Mouse (Mus musculus): ENCODE results near the gene Pex19.

Gene Pex19

DNA sequence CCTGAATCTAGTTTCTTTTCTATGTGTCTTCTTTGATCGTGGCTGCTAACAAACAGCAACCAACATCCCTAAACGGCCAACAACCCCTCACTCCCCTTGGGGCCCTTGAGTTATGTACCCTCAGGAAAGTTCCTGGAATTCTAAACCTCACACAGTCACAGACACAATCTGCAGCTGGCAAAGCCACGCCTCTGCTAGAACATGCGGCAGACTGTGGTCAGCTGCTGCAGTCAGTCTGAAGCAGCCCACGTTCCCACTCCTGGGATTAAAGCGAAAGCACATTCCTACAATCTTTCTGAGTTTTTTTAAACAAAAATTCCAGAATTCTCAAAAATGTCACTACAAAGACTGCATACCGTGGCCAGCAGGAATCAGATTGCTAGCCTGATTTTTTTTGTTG is 7.0 kb downstream of the Pex19 start:
- no peak for DNase-seq (ENCODE audit: low spot score in 2 of 2)

DNA sequence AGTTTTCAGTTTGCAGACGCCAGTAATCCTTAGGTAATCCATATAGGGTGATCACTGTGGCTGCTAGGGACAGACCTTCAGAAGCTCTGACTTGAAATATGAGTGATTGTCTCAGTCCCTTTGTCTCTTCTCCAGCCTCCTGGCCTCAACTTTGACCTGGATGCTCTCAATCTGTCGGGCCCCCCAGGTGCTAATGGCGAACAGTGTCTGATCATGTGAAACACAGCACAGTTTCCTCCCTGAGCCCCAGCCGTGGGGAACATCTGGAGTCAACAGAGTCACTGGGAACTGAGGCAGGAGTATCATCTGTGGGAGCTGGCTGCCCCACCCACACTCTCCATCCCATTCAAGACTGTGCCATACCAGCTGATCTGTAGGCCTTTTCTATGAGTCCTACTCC is 7.5 kb downstream of the Pex19 start:
- DNase-seq (ENCODE audit: low spot score in 2 of 2) = no peak

DNA sequence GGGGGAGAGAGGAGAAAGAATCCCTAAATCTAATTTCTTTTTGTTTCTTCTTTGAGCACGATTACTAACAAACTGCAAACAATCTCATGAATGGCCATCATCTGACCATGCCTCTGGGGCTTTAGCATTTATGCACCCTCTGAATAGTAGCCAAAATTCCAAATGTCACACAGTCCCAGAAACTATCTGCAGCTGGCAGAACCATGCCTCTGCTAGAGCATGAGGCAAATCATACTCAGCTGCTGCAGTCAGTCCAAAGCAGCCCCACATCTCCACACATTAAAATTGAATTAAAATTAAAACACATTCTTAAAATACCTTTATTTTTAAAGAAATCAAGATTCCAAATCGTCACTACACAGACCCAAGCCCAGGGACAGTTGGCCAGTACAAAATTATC is 13.6 kb downstream of the Pex19 start:
- DNase-seq (ENCODE audit: low spot score in 2 of 2) = no peak

DNA sequence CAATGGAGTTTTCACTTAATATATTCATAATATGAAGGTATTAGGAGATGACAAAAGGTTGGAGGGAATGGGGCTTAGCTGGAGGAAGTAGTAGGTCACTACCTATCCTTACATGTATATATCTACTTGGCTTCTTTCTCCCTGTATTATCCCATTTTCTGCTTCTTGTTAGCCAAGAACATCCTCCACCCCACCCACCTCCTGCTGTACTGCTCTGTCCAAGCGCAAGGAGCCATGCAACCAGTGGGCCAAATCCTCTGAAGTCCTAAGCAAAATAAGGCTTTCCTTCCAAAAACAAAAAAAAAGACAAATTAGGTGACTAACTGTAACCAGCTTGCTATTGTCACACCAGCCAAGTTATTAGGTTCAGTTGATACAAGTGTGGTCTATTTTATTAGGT is 14.3 kb downstream of the Pex19 start:
- no peak for DNase-seq (ENCODE audit: low spot score in 2 of 2)

DNA sequence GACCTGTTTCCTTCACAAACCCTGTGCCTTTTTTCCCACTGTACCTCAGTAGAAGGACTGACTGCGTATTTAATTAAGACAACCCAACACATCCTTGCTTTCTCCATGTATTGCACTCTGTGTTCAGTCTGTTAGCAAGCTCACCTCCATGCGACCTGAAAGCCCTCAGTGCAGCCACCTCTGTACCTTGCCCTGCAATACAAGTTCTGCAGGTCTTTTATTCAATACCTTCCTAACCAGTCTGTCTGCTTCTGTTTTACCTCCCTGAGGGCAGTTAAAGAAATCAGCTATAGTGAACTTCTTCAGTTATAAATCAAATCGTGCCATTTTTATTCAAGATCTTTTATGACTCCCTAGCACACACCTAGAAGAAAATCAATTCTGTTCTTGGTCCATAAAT is 15.0 kb downstream of the Pex19 start:
- no peak for DNase-seq (ENCODE audit: low spot score in 2 of 2)

DNA sequence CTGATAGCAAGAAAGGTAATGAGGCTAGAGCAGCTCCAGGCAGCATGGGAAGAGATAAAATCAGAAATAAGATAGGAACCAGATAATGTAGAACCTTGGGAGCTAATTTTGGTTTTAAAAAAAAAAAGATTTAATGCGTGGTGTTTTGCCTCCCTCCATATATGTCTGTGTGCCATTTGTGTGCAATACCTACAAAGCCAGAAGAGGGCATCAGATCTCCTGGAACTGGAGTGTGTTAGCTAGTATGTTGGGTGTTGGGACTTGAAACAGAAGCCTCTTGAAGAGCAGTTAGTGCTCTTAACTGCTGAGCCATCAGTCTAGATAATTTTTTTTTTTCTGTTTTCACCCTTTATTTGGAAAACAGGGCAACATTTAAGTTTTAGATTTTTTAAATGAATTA is 17.0 kb downstream of the Pex19 start:
- peak in 1 of 2 experiments; percentile 78 for DNase-seq (ENCODE audit: low spot score in 2 of 2)

DNA sequence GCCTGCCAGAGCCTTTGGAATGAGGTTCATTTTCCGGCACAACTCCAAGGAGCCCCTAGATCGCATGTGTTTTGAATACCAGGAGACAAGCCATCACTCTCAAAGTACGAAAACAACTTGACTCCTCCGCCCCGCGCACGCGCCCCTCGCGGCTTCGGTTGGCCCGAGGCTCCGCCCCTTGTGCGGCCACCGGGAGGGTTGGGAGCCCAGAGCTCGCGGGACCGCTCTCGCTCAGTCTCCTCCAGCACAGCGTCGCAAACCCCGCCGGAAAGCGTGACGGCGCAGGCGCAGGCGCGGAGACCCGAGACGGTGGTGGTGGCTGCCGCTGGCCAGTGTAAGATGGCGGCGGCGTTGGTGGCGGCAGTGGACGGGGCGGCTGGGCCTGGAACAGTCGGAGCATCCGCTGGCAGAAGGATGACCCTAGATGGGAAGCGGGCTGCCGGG is 21.3 kb downstream of the Pex19 start, which contains the start of gene Dcaf8:
TSS of gene Dcaf8 (plus strand) at position 250 of the 444 bp plus-strand sequence.
- DNase-seq (ENCODE audit: low spot score in 2 of 2) = peak; percentile 89 to 96

DNA sequence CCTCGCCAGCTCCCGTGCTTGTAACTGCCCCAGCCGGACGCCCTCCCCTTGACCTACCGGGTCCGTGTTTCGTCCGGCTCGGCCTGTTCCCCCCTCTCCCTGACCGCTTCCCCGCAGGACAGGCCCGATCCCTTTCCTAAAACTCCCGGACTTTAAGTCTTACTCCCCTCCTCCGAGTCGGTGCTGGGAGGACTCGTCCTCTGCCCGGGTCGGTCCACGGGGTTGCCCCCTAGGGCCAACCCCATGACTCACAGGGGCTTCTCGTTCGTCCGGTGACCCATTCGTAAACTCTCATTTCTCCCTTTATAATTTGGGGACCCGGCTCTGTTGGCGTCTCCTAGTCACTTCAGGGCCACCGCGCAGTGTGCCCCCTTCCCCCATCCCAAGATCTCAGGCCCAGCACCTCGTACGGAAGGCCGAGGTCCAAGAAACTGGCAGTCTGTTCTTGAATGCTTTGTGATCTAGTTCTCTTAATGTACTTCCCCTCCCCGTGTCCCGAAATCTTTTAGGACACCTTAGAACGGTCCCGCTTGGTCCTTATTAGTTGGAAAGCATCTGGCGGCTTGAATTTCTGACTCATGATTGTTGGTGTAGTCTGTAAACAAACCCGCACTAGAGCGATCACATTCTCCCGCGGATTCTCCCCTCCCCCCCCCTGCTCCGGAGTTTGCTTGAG is 21.9 kb downstream of the Pex19 start:
- peak in 1 of 2 experiments; percentile 32 for DNase-seq (ENCODE audit: low spot score in 2 of 2)

DNA sequence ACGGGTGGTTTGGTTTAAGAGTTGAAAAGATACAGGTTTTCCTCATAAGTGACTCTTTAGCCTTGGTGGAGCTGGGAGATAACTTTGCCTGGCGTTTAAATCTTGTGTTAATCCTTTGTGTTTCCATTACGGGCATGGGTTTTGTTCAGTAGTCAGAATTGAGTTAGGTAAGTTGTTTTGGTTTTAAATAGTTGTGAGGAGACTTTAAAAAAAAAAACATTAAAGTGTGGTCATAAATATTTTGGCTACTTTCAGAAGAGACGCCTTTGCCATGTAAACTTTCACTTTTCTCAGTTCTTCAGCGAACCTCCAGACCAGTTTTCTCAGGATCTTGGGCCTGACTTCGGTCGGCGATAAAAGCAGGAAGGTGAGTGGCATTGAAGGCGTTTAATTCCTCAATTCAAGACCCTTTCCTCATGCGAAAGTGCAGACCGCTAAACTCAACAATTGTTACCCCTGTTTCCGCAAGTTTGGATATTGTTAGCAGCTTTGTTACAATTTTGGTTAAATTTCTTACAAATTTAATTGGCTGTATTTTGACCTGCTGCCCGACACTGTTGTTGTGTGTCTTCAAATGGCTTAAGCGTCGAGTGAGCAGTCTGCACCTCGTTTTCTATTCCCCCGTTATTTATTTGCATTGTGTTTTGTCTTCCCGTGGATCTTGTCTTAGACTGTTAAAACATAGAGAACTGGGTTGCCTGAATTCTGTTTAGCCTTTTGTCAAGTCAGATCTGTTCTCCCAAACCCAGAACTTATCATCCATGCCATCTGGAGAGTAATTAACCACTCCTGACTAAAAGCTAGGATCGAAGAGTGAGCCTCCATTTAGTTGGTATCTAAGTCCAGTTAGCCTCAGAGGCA is 22.6 kb downstream of the Pex19 start:
- no peak for DNase-seq (ENCODE audit: low spot score in 2 of 2)

DNA sequence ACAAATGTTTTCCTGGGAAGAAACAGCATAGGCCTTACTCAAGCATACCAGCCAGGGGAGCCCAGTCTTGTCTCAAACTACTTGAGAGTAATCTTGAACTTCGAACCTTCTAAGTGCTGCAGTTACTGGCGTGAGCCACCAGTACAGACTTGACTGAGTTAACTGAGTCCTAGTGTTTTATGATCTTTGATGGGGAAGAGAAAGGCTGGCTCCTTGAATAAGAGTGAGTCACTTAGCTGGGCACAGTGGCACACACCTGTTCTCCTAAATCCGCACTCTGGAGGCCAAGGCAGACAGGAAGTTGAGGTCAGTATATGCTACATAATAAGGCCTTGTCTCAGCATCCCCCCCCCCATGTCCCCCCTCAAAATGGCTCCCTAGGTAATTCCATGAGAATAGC is 28.0 kb downstream of the Pex19 start:
- no peak for DNase-seq (ENCODE audit: low spot score in 2 of 2)

DNA sequence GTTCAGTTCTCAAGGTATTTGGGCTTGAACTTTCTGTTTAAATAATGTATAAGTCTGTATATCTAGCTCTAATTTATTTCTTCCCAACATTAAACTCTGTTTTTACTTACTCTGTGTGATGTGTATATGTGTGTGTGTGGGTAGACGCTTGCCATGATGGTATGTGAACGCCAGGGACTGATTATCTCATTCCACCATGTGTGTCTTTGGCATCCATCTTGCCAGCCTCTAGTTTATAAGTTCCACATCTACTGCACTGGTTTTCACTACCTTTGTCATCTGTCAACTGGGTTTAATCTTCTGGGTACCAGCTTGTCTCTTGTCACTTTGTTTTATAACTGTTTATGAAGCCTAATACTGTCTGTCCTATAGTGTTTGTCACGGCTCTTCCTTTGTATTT is 29.0 kb downstream of the Pex19 start:
- no peak for DNase-seq (ENCODE audit: low spot score in 2 of 2)

DNA sequence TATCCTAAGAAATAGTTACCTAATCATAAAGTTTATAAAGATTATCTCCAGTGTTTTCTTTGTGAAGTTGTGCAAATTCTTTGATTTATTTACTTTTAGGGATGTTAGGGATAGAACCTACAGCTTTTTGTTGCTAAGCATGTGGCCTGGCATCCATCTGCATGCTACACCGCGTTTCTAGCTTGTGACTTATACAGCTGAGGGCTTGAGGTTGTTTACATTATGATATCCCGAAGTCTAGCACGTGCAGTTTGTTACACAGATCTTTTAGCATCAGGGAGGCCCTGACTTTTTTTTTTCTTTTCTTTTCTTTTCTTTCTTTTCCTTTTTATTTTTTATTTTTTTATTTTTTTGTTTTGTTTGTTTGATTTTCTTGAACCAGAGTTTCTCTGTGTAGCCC is 33.4 kb downstream of the Pex19 start:
- no peak for DNase-seq (ENCODE audit: low spot score in 2 of 2)

DNA sequence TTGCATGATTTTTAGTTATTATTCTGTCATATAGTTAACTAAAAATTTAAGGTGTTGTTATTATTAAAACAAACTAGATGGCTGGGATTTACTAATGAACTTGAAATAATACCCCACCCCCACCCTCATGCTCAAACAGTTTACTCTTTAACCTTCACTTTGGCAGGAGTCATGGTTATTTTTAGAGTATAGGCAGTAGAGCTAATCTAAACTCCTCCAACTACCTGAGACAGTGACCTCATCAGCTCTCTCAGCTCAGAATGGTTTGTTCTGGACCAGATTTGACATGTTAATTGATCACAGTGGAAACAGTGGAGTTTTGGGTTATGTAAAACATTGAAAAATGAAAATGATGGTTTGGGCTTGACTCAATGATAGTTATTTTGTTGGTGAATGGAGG is 34.0 kb downstream of the Pex19 start:
- DNase-seq (ENCODE audit: low spot score in 2 of 2) = no peak

DNA sequence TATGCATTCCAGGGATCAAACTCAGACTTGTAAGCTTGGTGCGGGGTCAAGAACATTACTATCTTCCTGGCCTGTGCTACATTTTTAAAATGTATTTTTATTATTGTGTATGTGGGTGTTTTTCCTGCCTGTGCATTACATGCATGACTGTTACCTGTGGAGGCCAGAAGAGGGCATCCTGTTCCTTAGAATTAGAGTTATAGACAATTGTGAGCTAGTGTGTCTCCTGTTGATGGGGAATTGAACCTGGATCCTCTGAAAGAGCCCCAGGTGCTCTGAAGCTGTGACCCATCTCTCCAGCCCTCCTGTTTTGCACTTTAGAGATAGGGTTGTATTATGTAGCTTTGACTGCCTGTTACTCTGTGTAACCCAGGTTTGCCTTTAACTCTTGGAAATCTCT is 35.5 kb downstream of the Pex19 start:
- DNase-seq (ENCODE audit: low spot score in 2 of 2) = peak in 1 of 2 experiments; percentile 66

DNA sequence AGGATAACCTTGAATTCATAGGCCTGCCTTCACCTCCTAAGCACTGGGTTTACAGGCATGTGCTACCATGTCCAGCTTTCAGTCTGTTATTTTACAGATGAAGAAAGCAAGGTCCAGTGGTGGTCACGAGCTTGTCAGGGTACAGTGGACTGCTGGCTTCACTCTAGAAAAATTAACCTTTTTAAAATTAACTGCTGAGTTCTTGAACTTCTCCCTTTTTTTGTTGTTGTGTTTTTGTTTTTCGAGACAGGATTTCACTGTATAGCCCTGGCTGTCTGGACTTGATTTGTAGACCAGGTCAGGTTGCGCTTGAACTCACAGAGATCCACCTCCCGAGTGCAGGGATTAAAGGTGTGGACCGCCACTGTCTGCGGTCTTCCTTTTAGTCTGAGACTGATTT is 36.4 kb downstream of the Pex19 start:
- no peak for DNase-seq (ENCODE audit: low spot score in 2 of 2)

DNA sequence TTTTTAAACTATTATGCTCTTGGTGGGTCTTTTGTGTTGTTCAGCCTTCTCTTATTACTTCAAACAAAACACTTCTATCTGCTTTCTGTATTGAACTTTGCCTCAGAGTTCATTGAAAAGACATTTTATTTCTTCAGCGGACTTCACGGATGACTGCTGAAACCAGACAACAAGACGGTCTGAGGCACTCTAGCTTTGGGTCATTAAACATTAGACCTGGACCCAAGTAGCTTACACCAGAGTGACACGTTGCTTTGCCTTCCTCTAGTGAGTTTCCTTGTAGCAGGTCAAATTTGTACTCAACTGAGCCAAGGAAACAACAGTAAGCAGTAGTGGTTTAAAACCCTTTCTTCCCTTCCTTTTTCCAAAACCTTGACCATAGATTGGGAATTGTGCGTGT is 41.4 kb downstream of the Pex19 start:
- DNase-seq (ENCODE audit: low spot score in 2 of 2) = no peak

DNA sequence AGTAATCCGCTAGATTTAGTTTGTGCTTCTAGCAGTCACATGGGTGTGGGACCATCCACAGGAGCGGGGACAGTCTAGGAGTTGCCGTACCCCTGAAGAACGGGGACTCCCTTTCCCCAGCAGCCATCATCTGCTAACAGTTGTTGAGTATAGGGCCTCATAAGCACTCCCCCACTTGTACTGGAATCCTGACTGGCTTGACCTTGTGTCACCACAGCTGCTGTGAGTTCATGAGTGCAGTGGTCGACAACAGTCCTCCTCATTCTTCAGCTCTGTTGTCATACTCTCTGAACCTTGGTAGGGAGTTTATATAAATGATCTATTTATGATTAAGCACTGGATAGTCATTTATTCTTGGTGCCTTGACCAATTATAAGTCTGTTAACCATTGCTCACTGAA is 43.3 kb downstream of the Pex19 start:
- DNase-seq (ENCODE audit: low spot score in 2 of 2) = no peak

DNA sequence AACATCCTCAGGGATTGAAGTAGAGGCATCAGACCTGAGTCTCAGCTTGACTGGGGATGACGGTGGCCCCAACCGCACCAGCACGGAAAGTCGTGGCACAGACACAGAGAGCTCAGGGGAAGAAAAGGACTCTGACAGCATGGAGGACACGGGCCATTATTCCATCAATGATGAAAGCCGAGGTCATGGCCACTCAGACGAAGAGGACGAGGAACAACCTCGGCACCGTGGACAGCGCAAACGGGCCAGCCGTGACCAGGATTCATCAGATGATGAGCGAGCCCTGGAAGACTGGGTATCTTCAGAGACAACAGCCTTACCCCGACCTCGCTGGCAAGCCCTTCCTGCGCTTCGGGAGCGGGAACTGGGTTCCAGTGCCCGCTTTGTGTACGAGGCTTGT is 45.8 kb downstream of the Pex19 start:
- DNase-seq (ENCODE audit: low spot score in 2 of 2) = no peak

DNA sequence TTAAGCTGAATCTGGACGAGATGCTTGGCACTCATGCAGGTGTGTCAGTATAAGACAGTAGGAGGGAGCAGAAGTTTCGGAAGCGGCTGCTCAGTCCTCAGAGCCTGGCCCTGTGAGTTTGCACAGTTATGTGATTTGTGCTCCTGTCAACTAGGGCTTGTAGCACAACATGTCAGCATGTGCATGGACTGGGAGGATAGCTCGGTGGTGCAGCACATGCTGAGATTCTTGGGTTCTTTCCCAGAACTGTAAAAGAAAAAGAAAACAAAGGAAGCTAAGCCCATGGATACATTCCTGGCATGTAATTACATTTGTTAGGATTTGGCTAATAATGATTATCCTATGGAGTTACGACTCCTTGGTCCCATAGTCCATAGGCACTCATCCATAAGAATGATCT is 46.6 kb downstream of the Pex19 start:
- no peak for DNase-seq (ENCODE audit: low spot score in 2 of 2)

DNA sequence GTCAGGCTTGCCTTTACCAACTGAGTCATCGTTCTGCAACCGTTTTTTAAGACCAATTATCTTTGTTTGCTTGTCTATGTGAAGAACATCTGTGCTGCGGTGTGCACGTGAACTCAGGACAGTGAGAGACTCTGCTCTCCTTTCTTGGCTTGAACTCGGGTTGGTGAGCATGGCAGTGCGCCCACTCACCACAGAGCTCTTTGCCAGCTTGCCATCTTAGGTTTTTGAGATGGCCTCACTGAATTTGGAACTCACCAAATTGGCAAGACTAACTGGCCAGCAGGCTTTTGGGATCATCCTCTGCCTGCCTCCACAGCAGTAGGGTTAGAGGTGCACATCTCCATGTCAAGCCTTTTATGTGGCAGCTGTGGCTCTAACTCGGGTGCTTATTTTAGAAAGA is 51.2 kb downstream of the Pex19 start:
- no peak for DNase-seq (ENCODE audit: low spot score in 2 of 2)

DNA sequence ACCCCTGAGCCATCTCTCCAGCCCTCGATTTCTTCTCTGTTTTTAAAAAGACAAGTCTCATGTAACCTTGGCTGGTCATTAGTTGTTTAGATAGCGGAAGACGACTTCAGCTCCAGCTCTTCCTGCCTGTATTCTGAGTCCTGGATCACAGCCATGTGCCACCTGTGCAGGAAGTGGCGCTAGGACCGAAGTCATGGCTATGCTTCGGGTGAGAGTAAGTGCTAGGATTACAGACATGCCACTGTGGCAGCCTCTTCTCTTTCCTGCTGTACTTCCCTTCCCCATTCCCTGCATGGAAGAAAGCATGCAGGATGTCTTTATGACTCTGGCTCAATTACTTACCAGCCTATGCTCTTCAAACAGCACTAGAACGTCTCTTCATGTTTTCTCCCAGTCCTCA is 52.5 kb downstream of the Pex19 start:
- DNase-seq (ENCODE audit: low spot score in 2 of 2) = no peak

DNA sequence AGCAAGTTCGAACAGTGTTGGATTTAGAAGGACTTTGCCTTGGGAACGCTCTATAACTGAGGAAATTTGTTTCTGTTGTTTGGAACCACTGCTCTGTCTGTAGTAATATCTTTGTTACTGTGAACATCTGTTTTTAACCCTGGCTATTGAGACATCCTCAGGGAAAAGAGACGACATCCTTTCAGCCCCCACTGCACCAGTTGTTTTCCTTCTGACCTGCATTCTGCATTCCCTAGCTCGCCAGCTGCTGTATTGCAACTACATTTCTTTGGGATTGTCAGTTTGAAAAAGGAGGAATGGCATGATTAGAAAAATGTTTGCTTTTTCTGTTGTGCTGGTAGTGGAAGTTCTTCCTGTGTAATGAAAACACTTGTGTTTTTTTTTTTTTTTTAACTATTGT is 54.3 kb downstream of the Pex19 start:
- no peak for DNase-seq (ENCODE audit: low spot score in 2 of 2)

DNA sequence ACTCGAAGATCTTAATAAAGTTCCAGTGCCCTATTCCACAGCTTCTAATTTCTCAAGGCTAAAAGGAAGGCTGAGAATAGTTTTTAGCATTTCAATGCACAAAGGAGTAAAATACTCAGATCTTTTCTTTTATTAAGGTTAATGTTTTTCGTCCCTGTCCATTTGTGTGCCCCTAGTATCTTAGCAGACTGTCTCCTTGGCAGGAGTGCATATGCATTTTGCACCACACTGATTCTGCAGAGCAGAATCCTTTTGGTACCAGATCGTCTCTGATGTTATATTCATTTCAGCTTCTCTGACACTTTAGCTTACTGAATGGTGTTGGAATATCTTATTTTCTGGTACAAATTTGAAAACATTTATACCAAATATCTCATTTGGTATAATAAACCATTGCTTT is 55.2 kb downstream of the Pex19 start:
- no peak for DNase-seq (ENCODE audit: low spot score in 2 of 2)

Data from left cerebral cortex, adult 9 months (tissue).